Mouse (Mus musculus) gastrocnemius, adult 2 months (tissue): ENCODE measurements around the gene Rere. TPM values are rescaled to one million over a fixed set of nuclear protein-coding genes. Genes with fewer than 3 reads are reported as not detected.

Experiments
- DNase-seq: peaks from one replicate; pipeline ENCODE4 v3.0.0; 2022
- H3K27ac ChIP-seq: fragments of 200-600 bp; 2 replicates; pipeline ENCODE4 v1.8.1; 2022; ENCODE audit warnings: mild to moderate bottlenecking
- H3K4me3 ChIP-seq: fragments of 200-600 bp; 2 replicates; pipeline ENCODE4 v1.8.1; 2022; ENCODE audit warnings: mild to moderate bottlenecking, moderate library complexity
- CTCF ChIP-seq: fragments of 200-600 bp; IDR thresholded peaks from 2 replicates; pipeline ENCODE4 v1.8.1; 2022; ENCODE audit warnings: antibody characterized with exemption, mild to moderate bottlenecking, moderate library complexity
- intact Hi-C: fragments of 180-260 bp; cut with DNase I; formaldehyde crosslinking; loops from one replicate; pipeline ENCODE4 v1.15.1; 2025
- total RNA-seq, 2 experiments: library from RNA; stranded (reverse); gene quantifications; 2 replicates each; pipeline ENCODE4 v1.2.3; 2021

Rere gene
- total RNA-seq, 2 experiments from 2014 or later: 71.3 to 95.7 TPM

GRCm38 (mm10) chr4:150414759-150415158, 133.3 kb downstream of the Rere start:
- intact Hi-C loops: no loop called here
- Histone ChIP-seq H3K27ac (no peak overlapping the region), H3K4me3 (no peak overlapping the region)
- no peak for DNase-seq
- no peak for TF ChIP-seq CTCF

GRCm38 (mm10) chr4:150415227-150415969, 134.0 kb downstream of the Rere start:
- DNase-seq: no peak
- intact Hi-C loops: no loop called here
- Histone ChIP-seq H3K4me3 (no peak overlapping the region), H3K27ac (no peak overlapping the region)
- TF ChIP-seq CTCF: no peak

- no peak for DNase-seq
- no peak overlapping the region for H3K27ac ChIP-seq
- intact Hi-C loops: no loop called here
- TF ChIP-seq CTCF: no peak
- no peak overlapping the region for H3K4me3 ChIP-seq
These were observed 139.3 kb downstream of the Rere start for GRCm38 (mm10) chr4:150420576-150421263.

- no peak for TF ChIP-seq CTCF
- H3K27ac ChIP-seq: no peak overlapping the region
- H3K4me3 ChIP-seq: no peak overlapping the region
- intact Hi-C loops: no loop called here
- DNase-seq: no peak
These were observed 144.8 kb downstream of the Rere start for GRCm38 (mm10) chr4:150426098-150426879.

- no peak overlapping the region for H3K4me3 ChIP-seq
- TF ChIP-seq CTCF: no peak
- no peak overlapping the region for H3K27ac ChIP-seq
- intact Hi-C loops: no loop called here
- no peak for DNase-seq
These were observed 145.5 kb downstream of the Rere start for GRCm38 (mm10) chr4:150426880-150427476.

GRCm38 (mm10) chr4:150428762-150429161, 147.3 kb downstream of the Rere start:
- no peak overlapping the region for H3K4me3 ChIP-seq

GRCm38 (mm10) chr4:150433827-150434574, 152.6 kb downstream of the Rere start:
- intact Hi-C loops: no loop called here
- TF ChIP-seq CTCF: no peak
- no peak overlapping the region for H3K27ac ChIP-seq
- H3K4me3 ChIP-seq: no peak overlapping the region
- DNase-seq: no peak

More at GRCm38 (mm10) chr4:150428762-150429161, 147.3 kb downstream of the Rere start:
- no peak for DNase-seq
- no peak overlapping the region for H3K27ac ChIP-seq
- TF ChIP-seq CTCF: no peak
- intact Hi-C loops: no loop called here

GRCm38 (mm10) chr4:150435590-150435989, 154.1 kb downstream of the Rere start:
- no peak overlapping the region for H3K4me3 ChIP-seq
- DNase-seq: no peak
- no peak overlapping the region for H3K27ac ChIP-seq
- intact Hi-C loops: no loop called here
- TF ChIP-seq CTCF: no peak

GRCm38 (mm10) chr4:150438621-150439020, 157.2 kb downstream of the Rere start:
- DNase-seq: no peak
- no peak overlapping the region for H3K4me3 ChIP-seq
- intact Hi-C loops: no loop called here
- no peak overlapping the region for H3K27ac ChIP-seq
- no peak for TF ChIP-seq CTCF

GRCm38 (mm10) chr4:150441931-150442330, 160.5 kb downstream of the Rere start:
- no peak for DNase-seq
- no peak overlapping the region for H3K4me3 ChIP-seq
- H3K27ac ChIP-seq: no peak overlapping the region
- intact Hi-C loops: no loop called here
- no peak for TF ChIP-seq CTCF

GRCm38 (mm10) chr4:150444068-150444467, 162.6 kb downstream of the Rere start:
- intact Hi-C loops: no loop called here
- no peak overlapping the region for H3K4me3 ChIP-seq
- DNase-seq: peak; percentile 37
- TF ChIP-seq CTCF: no peak
- H3K27ac ChIP-seq: peak overlapping the region; percentile 41; the same call in 1 of the 2 replicates

- no peak overlapping the region for H3K27ac ChIP-seq
- intact Hi-C loops: no loop called here
These were observed 165.2 kb downstream of the Rere start for GRCm38 (mm10) chr4:150446617-150447016.

More at GRCm38 (mm10) chr4:150446617-150447016, 165.2 kb downstream of the Rere start:
- DNase-seq: no peak
- H3K4me3 ChIP-seq: no peak overlapping the region
- no peak for TF ChIP-seq CTCF
